Mouse (Mus musculus) bone marrow macrophage, adult 2 months (primary cell): ENCODE measurements at regions not wholly inside any gene's neighbourhood (a gene's known extent, or its start where the extent isn't known, plus 50 kb on each side); places are given as distances from the start of the nearest gene placed in this dataset.

Source experiments
- H3K27ac ChIP-seq: 2 replicates; pipeline ENCODE4 v1.5.1; 2012; ENCODE audit warnings: low read depth, low read length; ENCODE audit not compliant: insufficient read depth
- H3K4me1 ChIP-seq: 2 replicates; pipeline ENCODE4 v1.6.1; 2012; ENCODE audit warnings: low read length; ENCODE audit not compliant: control insufficient read depth, insufficient read depth
- H3K4me3 ChIP-seq: 2 replicates; pipeline ENCODE4 v1.5.1; 2012; ENCODE audit warnings: mild to moderate bottlenecking, low read length, moderate library complexity; ENCODE audit not compliant: insufficient read depth
- CTCF ChIP-seq: IDR thresholded peaks from 2 replicates; pipeline ENCODE4 v1.5.1; 2012; ENCODE audit warnings: low read depth, mild to moderate bottlenecking, low read length, moderate library complexity
- POLR2A ChIP-seq: IDR thresholded peaks from 2 replicates; pipeline ENCODE4 v1.6.1; 2012; ENCODE audit warnings: mild to moderate bottlenecking, low read depth, low read length, borderline replicate concordance

DNA sequence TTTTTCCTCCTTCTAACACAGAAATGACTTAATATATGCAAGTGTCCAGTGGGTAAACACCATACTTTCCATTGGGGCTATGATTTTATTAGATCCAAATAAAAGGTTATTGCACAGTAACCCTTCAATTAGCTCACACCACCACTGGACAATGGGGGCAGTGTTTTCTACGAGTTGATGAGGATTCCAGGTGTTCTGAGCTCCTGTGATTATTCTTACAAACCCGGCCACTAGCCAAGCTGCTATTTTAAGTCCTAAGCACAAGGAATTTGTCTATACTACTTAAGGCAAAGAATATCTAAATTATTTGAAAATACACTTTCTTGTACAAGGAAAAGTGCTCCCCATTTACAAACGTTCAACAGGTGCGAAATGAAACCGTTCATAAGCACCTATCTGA, 2379.9 kb upstream of the Gm7489 start:
- no peaks in the 10 kb centered on the region for H3K4me1 ChIP-seq
- TF ChIP-seq POLR2A, result no peak
- no peak for TF ChIP-seq CTCF
- no peak overlapping the region for H3K27ac ChIP-seq
- no peak overlapping the region for H3K4me3 ChIP-seq

DNA sequence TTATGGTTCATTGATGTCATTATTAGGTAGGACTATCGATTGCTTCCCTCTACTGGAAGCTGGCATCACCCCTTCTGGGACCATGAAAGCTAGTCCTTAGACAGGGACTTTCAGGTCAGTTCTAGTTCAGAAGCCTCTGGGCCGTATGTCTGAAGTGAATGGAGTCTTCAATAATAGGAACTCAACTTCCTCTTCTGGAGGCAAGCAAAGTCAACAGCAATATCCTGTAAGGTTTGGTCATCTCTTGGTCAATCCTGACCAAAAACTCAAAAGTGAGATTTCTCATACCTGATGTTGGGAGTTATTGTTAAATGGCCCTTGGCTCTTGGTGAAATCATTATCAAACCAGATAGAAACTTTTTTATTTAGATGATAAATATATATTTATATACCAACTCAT, 2377.6 kb upstream of the Gm7489 start:
- Histone ChIP-seq H3K4me1 (no peaks in the 10 kb centered on the region), H3K4me3 (no peak overlapping the region), H3K27ac (no peak overlapping the region)
- TF ChIP-seq CTCF, result no peak
- TF ChIP-seq POLR2A, result no peak

DNA sequence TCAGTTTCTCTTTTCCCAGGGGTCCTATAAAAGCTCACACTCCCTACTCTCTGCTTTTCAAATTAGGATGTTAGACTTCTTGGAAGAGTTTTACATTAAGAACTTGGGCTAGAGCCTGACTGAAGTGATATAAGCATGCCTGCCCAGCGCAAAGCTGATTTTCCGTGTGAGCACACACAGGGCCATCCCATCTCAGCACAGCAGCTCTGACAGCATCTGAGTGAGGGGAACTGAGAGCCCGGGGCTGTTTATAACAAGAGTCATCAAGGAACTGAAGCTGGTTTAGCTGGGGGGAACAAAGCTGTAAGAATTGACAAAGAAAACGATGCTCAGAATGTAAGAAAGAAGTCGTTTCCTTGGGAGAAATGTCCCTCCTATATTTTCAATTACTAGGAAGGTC, 2373.4 kb upstream of the Gm7489 start:
- H3K4me1 ChIP-seq, result no peaks in the 10 kb centered on the region
- no peak overlapping the region for H3K27ac ChIP-seq
- TF ChIP-seq CTCF, result no peak
- TF ChIP-seq POLR2A, result no peak
- H3K4me3 ChIP-seq, result no peak overlapping the region

DNA sequence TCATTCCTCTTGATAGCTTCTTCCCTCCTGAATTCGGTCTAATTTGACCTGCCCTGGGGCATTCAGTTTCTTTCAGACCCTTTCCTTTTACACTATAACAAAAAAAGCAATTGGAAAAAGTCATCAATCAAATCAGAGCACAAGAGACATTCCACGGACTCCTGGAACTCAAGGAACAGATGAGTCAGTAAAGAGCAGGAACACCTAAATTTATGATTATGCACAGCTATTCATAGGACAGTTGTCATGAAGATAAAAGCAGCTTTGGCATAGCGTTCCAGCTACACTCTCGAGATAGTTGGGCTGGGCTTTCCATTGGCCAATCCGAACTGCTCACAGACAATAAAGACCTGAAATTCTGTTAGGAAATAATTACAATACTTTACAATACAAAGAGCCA, 2348.4 kb upstream of the Gm7489 start:
- H3K27ac ChIP-seq, result no peak overlapping the region
- H3K4me1 ChIP-seq, result no peaks in the 10 kb centered on the region
- TF ChIP-seq CTCF (no peak), POLR2A (no peak)

DNA sequence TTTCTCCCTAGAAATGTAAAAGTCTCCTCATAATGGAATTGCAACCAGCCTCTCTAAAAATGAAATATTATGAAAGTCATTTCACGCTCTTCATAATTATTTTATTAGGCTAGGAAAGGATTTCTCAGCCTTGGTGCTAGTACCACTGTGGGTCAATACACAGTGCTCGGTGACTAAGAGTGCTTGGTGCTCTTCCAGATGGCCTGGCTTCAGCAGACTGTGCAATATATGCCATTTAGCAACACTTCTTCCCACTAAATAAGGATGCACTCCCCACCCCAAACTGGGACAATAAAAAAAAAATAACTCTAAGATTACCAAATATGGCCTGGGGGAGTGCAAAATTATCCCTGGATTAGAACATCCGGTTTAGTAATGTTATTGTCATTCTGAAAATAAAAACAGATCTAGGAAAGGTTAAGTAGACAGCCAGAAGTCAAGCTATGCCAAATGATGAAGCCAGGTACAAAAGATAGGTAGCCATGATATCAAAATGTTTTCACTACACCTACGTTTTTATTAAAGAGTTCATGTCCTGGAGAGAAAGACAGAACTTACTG, 2333.4 kb upstream of the Gm7489 start:
- TF ChIP-seq CTCF, result no peak
- no peak for TF ChIP-seq POLR2A
- H3K4me1 ChIP-seq, result no peaks in the 10 kb centered on the region
- no peak overlapping the region for H3K4me3 ChIP-seq
- H3K27ac ChIP-seq, result no peak overlapping the region

More for the DNA sequence above, 2348.4 kb upstream of the Gm7489 start:
- no peak overlapping the region for H3K4me3 ChIP-seq

DNA sequence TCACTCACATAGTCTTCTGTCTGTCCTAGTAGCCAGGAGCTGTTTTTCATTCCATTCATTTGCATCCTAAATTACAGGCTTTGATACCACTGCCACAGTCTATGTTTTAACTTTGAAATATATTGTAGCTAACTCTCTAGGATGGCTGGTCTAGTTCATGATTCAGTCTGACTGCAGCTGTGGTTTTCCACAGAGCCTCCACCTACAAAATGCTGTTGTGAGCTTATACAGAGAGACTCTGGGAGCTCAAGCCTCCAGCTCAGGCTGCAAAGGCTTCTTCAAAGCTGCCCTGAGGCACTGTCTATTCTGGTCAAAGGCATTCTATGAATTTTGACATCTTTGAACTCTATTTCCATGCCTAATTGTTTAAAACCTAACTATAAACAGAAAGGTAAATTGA, 2326.5 kb upstream of the Gm7489 start:
- no peaks in the 10 kb centered on the region for H3K4me1 ChIP-seq
- H3K4me3 ChIP-seq, result no peak overlapping the region
- TF ChIP-seq CTCF (no peak), POLR2A (no peak)
- no peak overlapping the region for H3K27ac ChIP-seq

DNA sequence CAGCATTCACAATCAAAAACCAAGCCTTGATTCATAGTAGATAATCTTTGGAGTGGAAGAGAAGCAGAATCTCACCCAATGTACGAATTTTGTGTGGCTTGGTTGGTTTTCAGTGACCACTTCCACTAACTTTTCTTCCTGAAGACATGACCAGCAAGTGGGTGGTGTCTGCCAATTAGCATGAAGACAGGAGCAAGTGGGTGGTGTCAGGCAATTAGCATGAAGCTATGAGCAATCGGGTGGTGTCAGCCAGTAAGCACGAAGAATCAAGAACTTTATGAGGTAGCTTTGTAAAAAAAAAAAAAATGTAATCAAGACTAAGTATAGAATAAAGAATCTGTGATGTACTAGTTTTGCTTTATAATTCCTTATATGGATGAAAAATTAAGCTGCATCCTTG, 2319.2 kb upstream of the Gm7489 start:
- TF ChIP-seq POLR2A (no peak), CTCF (no peak)
- no peak overlapping the region for H3K27ac ChIP-seq
- no peak overlapping the region for H3K4me3 ChIP-seq
- no peaks in the 10 kb centered on the region for H3K4me1 ChIP-seq

DNA sequence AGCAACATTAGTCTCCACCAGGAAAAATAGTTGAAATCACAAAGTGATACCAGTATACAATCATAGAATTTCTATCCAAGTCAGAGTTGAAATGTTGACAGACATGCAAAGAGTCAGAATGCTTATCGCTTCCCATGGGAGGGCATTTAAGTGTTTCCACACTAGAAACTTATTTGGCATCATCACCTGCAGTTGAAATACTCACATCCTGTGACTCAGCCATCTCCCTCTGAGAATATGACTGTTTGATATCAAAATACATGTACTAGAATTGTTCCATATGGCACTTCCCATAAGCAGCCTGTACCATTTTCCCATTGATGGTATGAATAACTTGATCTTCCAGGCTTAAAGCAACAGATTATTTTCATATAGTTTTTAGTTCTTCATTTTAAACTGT, 2314.1 kb upstream of the Gm7489 start:
- Histone ChIP-seq H3K4me1 (no peaks in the 10 kb centered on the region), H3K27ac (no peak overlapping the region), H3K4me3 (no peak overlapping the region)
- TF ChIP-seq CTCF, result no peak
- TF ChIP-seq POLR2A, result no peak

DNA sequence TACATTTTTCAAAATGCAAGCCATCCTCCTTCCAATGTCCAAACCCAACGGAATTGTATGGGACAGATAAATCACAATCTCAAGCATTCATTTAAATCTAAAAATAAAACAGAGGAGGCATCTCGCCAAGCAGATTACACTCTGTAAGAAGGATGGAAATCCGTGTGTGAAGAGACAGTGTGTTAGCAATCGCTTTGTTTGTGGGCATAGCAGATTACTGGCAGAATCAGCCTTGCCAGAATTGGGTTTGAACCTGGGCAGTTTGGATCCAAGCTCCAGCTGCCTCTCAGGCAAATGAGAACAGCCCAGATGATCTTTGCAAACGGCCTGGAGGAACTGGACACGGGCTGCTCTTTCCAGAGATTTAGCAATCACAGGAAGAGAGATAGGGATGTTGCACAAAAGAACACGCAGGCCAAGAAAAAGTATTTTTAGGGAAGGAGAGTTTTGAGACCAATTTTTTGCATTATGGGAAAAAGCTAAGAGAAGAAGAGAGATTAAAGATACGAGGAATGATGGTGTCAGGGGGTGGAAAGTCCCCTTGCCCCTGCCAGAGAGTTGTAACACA, 2310.1 kb upstream of the Gm7489 start:
- H3K4me3 ChIP-seq, result no peak overlapping the region
- TF ChIP-seq POLR2A (no peak), CTCF (no peak)
- no peak overlapping the region for H3K27ac ChIP-seq
- no peaks in the 10 kb centered on the region for H3K4me1 ChIP-seq

DNA sequence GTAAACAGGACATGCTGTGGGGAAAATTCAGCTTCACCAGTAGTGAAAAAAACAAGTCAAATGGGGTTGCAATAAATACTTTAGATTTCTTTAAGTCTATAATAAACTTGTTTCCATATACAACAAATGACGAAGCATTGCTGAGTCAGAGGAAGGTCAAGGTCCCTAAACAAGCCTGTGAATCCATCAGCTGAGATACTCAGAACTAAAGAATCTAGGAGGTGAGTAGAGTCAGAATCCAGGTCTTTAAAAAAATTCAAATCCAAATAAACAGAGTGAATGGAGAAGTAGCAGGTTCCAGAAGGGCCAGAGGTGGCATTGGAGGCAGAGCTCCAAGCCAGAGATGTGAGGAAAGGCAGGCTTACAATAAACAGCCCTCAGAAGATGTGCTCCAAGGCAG, 2301.1 kb upstream of the Gm7489 start:
- Histone ChIP-seq H3K4me3 (no peak overlapping the region), H3K27ac (no peak overlapping the region), H3K4me1 (no peaks in the 10 kb centered on the region)
- TF ChIP-seq POLR2A, result no peak
- no peak for TF ChIP-seq CTCF
